Mouse (Mus musculus) MEL (cell line): Measurements from ENCODE around the gene Srgap2. TPM values are rescaled to one million over a fixed set of nuclear protein-coding genes. Genes with fewer than 3 reads are reported as not detected.

ENCODE experiments used
- DNase-seq: peaks from one replicate; pipeline ENCODE4 v3.0.0; 2011; ENCODE audit warnings: low read depth, low spot score
- H3K27ac ChIP-seq: 2 replicates; pipeline ENCODE4 v1.5.1; 2012; ENCODE audit warnings: low read depth, mild to moderate bottlenecking, control low read depth, low read length, moderate library complexity; ENCODE audit not compliant: control insufficient read depth
- H3K27me3 ChIP-seq, 2 experiments: fragments of 150-350 bp in 1 of 2; sonication (generic) in 1 of 2; 2 replicates each; pipeline ENCODE4 v1.6.1; 2012; ENCODE audit warnings: low read length in 2 of 2, mild to moderate bottlenecking in 2 of 2, improper control_type of control experiment in 1 of 2, moderate library complexity in 1 of 2; ENCODE audit not compliant: insufficient read depth in 2 of 2, control insufficient read depth in 1 of 2
- H3K36me3 ChIP-seq, 2 experiments: 2 replicates each; pipeline ENCODE4 v1.6.1; 2012 to 2014; ENCODE audit warnings: low read length in 2 of 2, improper control_type of control experiment in 1 of 2, inconsistent platforms in 1 of 2, mild to moderate bottlenecking in 1 of 2; ENCODE audit not compliant: insufficient read depth in 2 of 2, control insufficient read depth in 1 of 2
- H3K4me1 ChIP-seq, 2 experiments: fragments of 150-350 bp in 1 of 2; sonication (generic) in 1 of 2; 2 replicates each; pipeline ENCODE4 v1.6.1; 2012; ENCODE audit warnings: low read length in 2 of 2, improper control_type of control experiment in 1 of 2, mild to moderate bottlenecking in 1 of 2; ENCODE audit not compliant: insufficient read depth in 2 of 2, control insufficient read depth in 1 of 2
- H3K4me3 ChIP-seq, 2 experiments: fragments of 150-350 bp in 1 of 2; sonication (generic) in 1 of 2; 2 replicates each; pipeline ENCODE4 v1.5.1; 2012; ENCODE audit warnings: low read depth in 2 of 2, low read length in 2 of 2, mild to moderate bottlenecking in 2 of 2, moderate library complexity in 2 of 2, control low read depth in 1 of 2, improper control_type of control experiment in 1 of 2; ENCODE audit not compliant: control insufficient read depth in 1 of 2, insufficient read depth in 1 of 2
- H3K79me2 ChIP-seq: 2 replicates; pipeline ENCODE4 v1.6.1; 2012; ENCODE audit warnings: mild to moderate bottlenecking, low read length, moderate library complexity; ENCODE audit not compliant: control insufficient read depth, poor library complexity, insufficient read depth
- H3K9ac ChIP-seq: 2 replicates; pipeline ENCODE4 v1.6.1; 2012; ENCODE audit warnings: low read depth, mild to moderate bottlenecking, control low read depth, low read length, moderate library complexity; ENCODE audit not compliant: control insufficient read depth, poor library complexity, severe bottlenecking
- H3K9me3 ChIP-seq: fragments of 150-350 bp; sonication (generic); replicated peaks from 2 replicates; pipeline ENCODE4 v1.6.1; 2012; ENCODE audit warnings: mild to moderate bottlenecking, low read length, improper control_type of control experiment, moderate library complexity; ENCODE audit not compliant: insufficient read depth
- CHD2 ChIP-seq: IDR thresholded peaks from 2 replicates; pipeline ENCODE4 v1.6.1; 2011; ENCODE audit warnings: low read length, improper control_type of control experiment
- CTCF ChIP-seq, 3 experiments: IDR thresholded peaks in 2 of 3; conservative IDR thresholded peaks in 1 of 3; 2 replicates each; pipeline ENCODE4 v1.5.1; 2011 to 2012; ENCODE audit warnings: low read length in 3 of 3, low read depth in 2 of 3, mild to moderate bottlenecking in 2 of 3, improper control_type of control experiment in 1 of 3, inconsistent platforms in 1 of 3, mixed read lengths in 1 of 3, moderate library complexity in 1 of 3; ENCODE audit not compliant: control insufficient read depth in 1 of 3, insufficient read depth in 1 of 3, poor library complexity in 1 of 3, severe bottlenecking in 1 of 3
- E2F4 ChIP-seq: IDR thresholded peaks from 2 replicates; pipeline ENCODE4 v1.6.1; 2011; ENCODE audit warnings: low read depth, low read length, improper control_type of control experiment, borderline replicate concordance
- GATA1 ChIP-seq: IDR thresholded peaks from 2 replicates; pipeline ENCODE4 v1.6.1; 2011; ENCODE audit warnings: low read depth, low read length, improper control_type of control experiment
- HCFC1 ChIP-seq: IDR thresholded peaks from 2 replicates; pipeline ENCODE4 v1.6.1; 2012; ENCODE audit warnings: low read depth, mild to moderate bottlenecking, inconsistent platforms, low read length, improper control_type of control experiment, moderate library complexity
- MAFK ChIP-seq: IDR thresholded peaks from 2 replicates; pipeline ENCODE4 v1.6.1; 2011; ENCODE audit warnings: low read depth, mild to moderate bottlenecking, low read length, improper control_type of control experiment, borderline replicate concordance
- SIN3A ChIP-seq: IDR thresholded peaks from 2 replicates; pipeline ENCODE4 v1.6.1; 2012; ENCODE audit warnings: low read length, improper control_type of control experiment, inconsistent platforms
- SMC3 ChIP-seq: IDR thresholded peaks from 2 replicates; pipeline ENCODE4 v1.6.1; 2011; ENCODE audit warnings: low read depth, low read length, improper control_type of control experiment
- TAL1 ChIP-seq: IDR thresholded peaks from 2 replicates; pipeline ENCODE4 v1.6.1; 2012; ENCODE audit warnings: mild to moderate bottlenecking, inconsistent platforms, low read length, moderate library complexity, mixed read lengths
- TCF12 ChIP-seq: IDR thresholded peaks from 2 replicates; pipeline ENCODE4 v1.6.1; 2014; ENCODE audit warnings: low read depth, mild to moderate bottlenecking, inconsistent platforms, low read length, improper control_type of control experiment, moderate library complexity
- USF1 ChIP-seq: IDR thresholded peaks from 2 replicates; pipeline ENCODE4 v1.6.1; 2014; ENCODE audit warnings: low read depth, mild to moderate bottlenecking, inconsistent platforms, low read length, improper control_type of control experiment, moderate library complexity
- ZKSCAN1 ChIP-seq: IDR thresholded peaks from 2 replicates; pipeline ENCODE4 v1.6.1; 2012; ENCODE audit warnings: low read depth, mild to moderate bottlenecking, inconsistent platforms, low read length, improper control_type of control experiment, moderate library complexity
- ZNF384 ChIP-seq: IDR thresholded peaks from 2 replicates; pipeline ENCODE4 v1.6.1; 2012; ENCODE audit warnings: low read depth, mild to moderate bottlenecking, inconsistent platforms, low read length, improper control_type of control experiment
- polyA plus RNA-seq, 2 experiments: library from polyadenylated mRNA; stranded (reverse) in 1 of 2; unstranded in 1 of 2; fragments of >175 nt in 1 of 2; fragments of >200 nt in 1 of 2; gene quantifications; 2 replicates each; pipeline versions ENCODE4 v1.2.1 to v1.2.4; 2012; ENCODE audit warnings: low replicate concordance in 2 of 2, low read depth in 1 of 2; ENCODE audit not compliant: insufficient read length in 2 of 2, insufficient read depth in 1 of 2, missing spikeins in 1 of 2
- total RNA-seq: library from RNA; depleted of rRNA; stranded (reverse); fragments of 300-350 nt; gene quantifications from 2 replicates; pipeline ENCODE4 v1.2.3, GENCODE M21; 2012

Srgap2 gene
- total and polyA plus RNA-seq, 3 experiments: 9.0 to 25.3 TPM; not detected in 1

GRCm38 (mm10) chr1:131345422-131346419, 181.4 kb downstream of the Srgap2 start:
- Histone ChIP-seq H3K79me2 (no peaks in the 10 kb centered on the region), H3K9ac (no peak overlapping the region), H3K4me1 (no peaks in the 10 kb centered on the region), H3K27me3 (no peaks in the 10 kb centered on the region), H3K27ac (no peak overlapping the region), H3K36me3 (no peaks in the 10 kb centered on the region; a peak in 1 of 4 replicates), H3K9me3 (no peaks in the 10 kb centered on the region), H3K4me3 (no peak overlapping the region)
- TF ChIP-seq E2F4 (no peak), SIN3A (no peak), MAFK (no peak), TAL1 (no peak), HCFC1 (no peak), ZNF384 (no peak), ZKSCAN1 (no peak)
- no peak for DNase-seq

DNA sequence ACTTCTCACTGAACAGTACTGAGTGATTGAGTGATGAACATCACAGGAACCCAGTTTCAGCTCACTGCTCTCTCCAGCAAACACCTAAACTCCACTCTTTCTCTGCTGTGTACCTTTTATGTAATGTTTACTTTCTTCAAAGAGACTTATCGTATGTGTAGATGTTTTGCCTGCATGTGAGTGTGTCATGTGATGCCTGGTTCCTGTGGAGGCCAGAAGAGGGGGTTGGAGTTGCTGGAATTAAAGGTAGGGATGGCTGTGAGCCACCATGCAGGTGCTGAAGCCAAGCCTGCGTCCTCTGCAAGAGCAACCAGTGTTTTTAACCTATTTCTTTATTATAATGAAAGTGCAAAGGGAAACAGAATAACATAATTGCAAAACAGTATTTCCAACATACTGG, 182.5 kb downstream of the Srgap2 start:
- Histone ChIP-seq H3K79me2 (no peaks in the 10 kb centered on the region), H3K4me1 (no peaks in the 10 kb centered on the region), H3K4me3 (no peak overlapping the region)

GRCm38 (mm10) chr1:131336017-131336416, 191.1 kb downstream of the Srgap2 start:
- Histone ChIP-seq H3K27ac (no peak overlapping the region), H3K4me1 (no peaks in the 10 kb centered on the region)
- no peak for DNase-seq
- TF ChIP-seq TCF12: no peak
- no peak for TF ChIP-seq CHD2
- TF ChIP-seq CTCF (IDR thresholded peaks at IDR 0.05 in 2 of 3, conservative IDR thresholded peaks at IDR 0.05 in 1 of 3; ENCODE audit: control insufficient read depth in 1 of 3, insufficient read depth in 1 of 3, low read depth in 2 of 3, low read length in 3 of 3, poor library complexity in 1 of 3, severe bottlenecking in 1 of 3): no peak
- TF ChIP-seq, all 39 proteins: peak for 0
- H3K36me3 ChIP-seq: no peaks in the 10 kb centered on the region
- no peak overlapping the region for H3K9ac ChIP-seq
- H3K79me2 ChIP-seq: no peaks in the 10 kb centered on the region
- H3K27me3 ChIP-seq: no peaks in the 10 kb centered on the region
- H3K4me3 ChIP-seq: no peak overlapping the region
- H3K9me3 ChIP-seq: no peaks in the 10 kb centered on the region

More for the DNA sequence above, 182.5 kb downstream of the Srgap2 start:
- Histone ChIP-seq H3K9ac (no peak overlapping the region), H3K9me3 (no peaks in the 10 kb centered on the region), H3K27me3 (no peaks in the 10 kb centered on the region), H3K36me3 (no peaks in the 10 kb centered on the region; a peak in 1 of 4 replicates), H3K27ac (no peak overlapping the region)
- no peak for DNase-seq
- TF ChIP-seq USF1 (0 out of 2 replicates have a peak, but pooled peaks have one; percentile 42), GATA1 (no peak), SMC3 (no peak), HCFC1 (no peak)
